Mouse (Mus musculus) ES-E14 (cell line): ENCODE results near the gene Dppa5a.
"Not testable (repeated sequence)": the region's sequence is repeated elsewhere in the genome, so short reads cannot be mapped to it uniquely, and the experiment has no call there.

Source experiments
- CHD2 ChIP-seq: IDR thresholded peaks from 2 replicates; pipeline ENCODE4 v1.6.1; 2014; ENCODE audit warnings: mild to moderate bottlenecking, low read depth, low read length, inconsistent platforms
- HCFC1 ChIP-seq: IDR thresholded peaks from 2 replicates; pipeline ENCODE4 v1.6.1; 2012; ENCODE audit warnings: low read length, inconsistent platforms, borderline replicate concordance; ENCODE audit not compliant: insufficient read depth
- MAFK ChIP-seq: IDR thresholded peaks from 2 replicates; pipeline ENCODE4 v1.6.1; 2014; ENCODE audit warnings: mild to moderate bottlenecking, low read depth, low read length, inconsistent platforms; ENCODE audit not compliant: insufficient read depth

DNA sequence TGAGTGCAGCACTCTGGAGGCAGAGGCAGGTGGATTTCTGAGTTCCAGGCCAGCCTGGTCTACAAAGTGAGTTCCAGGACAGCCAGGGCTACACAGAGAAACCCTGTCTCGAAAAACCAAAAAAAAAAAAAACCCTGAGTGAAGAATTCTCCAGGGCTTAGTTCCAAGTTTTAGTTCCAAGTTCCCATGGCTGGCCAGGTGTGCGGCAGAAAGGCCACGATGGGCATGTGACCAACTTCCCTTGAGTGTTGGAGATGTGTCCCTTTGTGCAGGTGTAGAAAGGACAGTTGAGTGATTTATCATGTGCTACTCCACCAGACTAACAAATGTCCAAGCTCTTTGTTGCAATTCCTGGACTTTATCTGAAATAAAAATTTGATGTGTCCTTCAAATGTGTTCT is 18.8 kb downstream of the Dppa5a start:
- not testable (repeated sequence) for TF ChIP-seq MAFK, HCFC1, CHD2
